Mouse (Mus musculus): ENCODE data around the gene Lrrc2.

Gene Lrrc2

GRCm38 (mm10) chr9:110947900-110948299, 3.4 kb upstream of the Lrrc2 start:
- DNase-seq (ENCODE audit: low spot score), result no peak

GRCm38 (mm10) chr9:110948813-110949310, 2.5 kb upstream of the Lrrc2 start:
- no peak for DNase-seq (ENCODE audit: low spot score)

GRCm38 (mm10) chr9:110950109-110950508, 1.2 kb upstream of the Lrrc2 start:
- no peak for DNase-seq (ENCODE audit: low spot score)

DNA sequence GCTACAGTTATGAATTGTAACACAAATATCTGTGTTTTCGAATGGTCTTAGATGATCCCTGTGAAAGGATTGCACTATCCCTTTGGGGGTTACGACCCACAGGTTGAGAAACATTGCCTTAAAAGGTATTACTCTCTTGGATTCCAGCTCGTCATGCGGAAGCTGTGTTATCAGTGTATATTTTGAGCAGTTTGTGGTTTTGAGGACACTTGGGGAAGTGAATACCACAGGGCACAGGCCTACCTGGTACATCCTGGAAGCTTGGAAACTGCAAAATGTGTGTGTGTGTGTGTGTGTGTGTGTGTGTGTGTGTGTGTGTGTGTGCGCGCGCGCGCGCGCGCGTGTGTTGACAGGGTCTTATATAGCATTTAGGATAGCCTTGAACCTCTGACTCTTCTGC, 521 bp downstream of the Lrrc2 start:
- no peak for DNase-seq (ENCODE audit: low spot score)

DNA sequence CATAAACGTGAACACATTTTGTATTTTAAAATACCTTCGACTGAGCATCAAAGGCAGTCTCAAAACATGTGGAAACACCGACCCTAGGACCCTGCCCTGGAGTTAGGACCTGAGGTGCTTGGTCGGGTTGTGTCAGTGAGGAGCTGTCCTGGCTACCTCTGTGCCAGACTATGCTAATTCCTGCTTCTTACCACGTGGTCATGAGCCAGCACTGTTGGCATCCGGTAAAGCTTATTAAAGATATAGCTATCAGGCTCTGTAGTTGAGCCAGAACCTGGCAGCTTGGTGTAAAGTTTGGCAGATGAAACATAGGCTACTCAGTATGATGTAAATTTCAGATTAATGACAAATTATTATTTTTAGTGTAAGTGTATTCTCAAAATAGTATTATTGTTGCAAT, 1.1 kb downstream of the Lrrc2 start:
- DNase-seq (ENCODE audit: low spot score), result no peak

GRCm38 (mm10) chr9:110952931-110953549, 1.7 kb downstream of the Lrrc2 start:
- DNase-seq (ENCODE audit: low spot score), result no peak

- DNase-seq (ENCODE audit: low spot score), result peak; percentile 83
These were observed 2.5 kb downstream of the Lrrc2 start for GRCm38 (mm10) chr9:110953550-110954461.

- DNase-seq (ENCODE audit: low spot score), result no peak
These were observed 3.5 kb downstream of the Lrrc2 start for GRCm38 (mm10) chr9:110954681-110955445.

GRCm38 (mm10) chr9:110955962-110956361, 4.6 kb downstream of the Lrrc2 start:
- no peak for DNase-seq (ENCODE audit: low spot score)

- no peak for DNase-seq (ENCODE audit: low spot score)
These were observed 8.3 kb downstream of the Lrrc2 start for GRCm38 (mm10) chr9:110959669-110960068.

DNA sequence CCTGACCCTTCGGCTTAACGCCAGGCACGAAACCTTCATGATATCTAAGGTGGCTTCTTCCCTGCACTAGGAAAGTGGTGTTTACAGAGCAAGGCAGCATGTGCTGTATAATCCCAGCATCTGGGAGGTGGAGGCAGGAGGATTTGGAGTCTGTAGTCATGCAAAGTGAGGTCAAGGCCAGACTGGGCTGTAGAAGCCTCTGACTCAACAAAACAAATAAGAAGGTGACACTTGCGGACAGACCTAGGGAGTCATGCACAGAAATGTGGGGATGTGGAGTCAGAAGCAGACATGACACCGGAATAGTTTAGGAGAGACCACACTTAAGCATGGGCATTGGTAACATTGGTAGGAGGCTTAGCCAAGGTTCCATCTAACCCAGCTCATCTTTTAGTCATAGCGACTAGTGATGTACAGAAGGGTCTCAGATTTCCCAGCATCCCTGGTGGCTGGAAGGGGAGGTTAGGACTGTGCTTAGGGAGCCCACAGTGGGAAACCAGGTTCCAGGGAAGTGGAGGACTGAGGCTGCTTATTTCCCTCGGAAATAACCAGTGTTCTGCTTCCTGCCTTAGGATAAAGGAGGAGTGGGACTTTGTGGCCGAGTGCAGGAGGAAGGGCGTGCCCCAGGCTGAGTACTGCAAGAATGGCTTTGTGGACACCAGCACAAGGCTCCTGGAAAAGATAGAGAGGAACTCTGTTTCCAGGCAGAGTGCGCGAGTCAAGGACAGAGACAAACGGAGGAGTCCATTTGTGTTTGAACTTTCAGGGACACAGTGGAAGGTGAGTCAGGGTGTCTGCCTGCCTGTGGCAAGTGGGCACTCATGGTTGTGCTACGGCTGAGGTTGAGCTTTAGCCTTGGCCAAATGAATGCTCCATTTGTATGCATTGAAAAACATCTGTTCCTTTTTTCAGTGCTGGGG, 9.1 kb downstream of the Lrrc2 start:
- DNase-seq (ENCODE audit: low spot score), result no peak

- no peak for DNase-seq (ENCODE audit: low spot score)
These were observed 10.0 kb downstream of the Lrrc2 start for GRCm38 (mm10) chr9:110961386-110961785.

- no peak for DNase-seq (ENCODE audit: low spot score)
These were observed 12.3 kb downstream of the Lrrc2 start for GRCm38 (mm10) chr9:110963566-110964115.

DNA sequence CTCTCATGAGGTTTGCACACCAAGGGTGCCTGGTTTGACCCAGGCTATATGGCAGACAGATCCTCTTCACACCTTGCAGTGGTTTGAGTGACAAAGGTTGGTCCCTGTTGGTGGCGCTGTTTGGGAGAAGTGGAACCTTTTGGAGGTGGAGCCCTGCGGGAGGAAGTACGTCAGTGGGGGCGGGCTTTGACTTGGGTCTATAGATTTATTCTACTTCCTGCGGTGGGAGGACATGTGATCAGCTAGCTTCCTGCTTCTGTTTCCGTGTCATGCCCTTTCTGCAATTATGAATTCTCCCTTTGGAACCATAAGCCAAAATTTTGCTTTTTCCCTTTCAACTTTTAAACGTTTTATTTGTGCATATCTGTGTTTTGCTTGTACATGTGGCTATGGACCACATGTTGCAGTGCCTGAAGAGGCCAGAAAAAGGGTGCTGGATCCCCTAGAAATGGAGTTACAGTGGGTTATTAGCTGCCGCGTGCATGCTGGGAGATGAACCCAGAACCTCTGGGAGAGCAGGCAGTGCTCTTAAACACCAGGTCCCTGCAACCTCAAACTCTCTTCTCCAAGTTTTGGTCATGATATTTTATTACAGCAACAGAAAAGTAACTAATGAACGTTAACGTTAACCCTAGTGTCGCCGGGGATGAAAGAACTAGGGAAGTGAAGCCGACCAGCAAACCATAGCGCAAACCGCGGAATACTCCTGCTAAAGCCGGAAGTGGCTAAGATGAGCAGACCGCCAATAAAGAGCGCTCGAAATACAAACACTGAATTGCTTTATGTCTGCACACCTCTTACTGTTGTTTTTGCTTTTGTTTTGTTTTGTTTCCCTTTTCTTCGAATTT, 13.9 kb downstream of the Lrrc2 start:
- DNase-seq (ENCODE audit: low spot score), result no peak

DNA sequence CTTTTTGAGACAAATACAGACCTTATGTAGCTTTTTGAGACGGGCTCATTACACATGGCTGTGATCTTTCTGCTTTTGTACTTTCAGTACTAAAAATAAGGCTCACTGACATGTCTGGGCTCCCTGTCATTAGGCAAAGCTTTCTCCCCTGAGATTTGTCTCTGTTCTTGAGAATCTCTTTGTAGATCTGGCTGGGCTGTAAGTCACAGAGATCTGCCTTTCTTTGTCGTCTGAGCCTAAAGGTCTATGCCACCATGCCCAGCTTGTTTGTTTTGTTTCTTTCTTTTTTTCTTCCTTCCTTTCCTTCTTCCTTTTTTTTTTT, 14.5 kb downstream of the Lrrc2 start:
- no peak for DNase-seq (ENCODE audit: low spot score)

DNA sequence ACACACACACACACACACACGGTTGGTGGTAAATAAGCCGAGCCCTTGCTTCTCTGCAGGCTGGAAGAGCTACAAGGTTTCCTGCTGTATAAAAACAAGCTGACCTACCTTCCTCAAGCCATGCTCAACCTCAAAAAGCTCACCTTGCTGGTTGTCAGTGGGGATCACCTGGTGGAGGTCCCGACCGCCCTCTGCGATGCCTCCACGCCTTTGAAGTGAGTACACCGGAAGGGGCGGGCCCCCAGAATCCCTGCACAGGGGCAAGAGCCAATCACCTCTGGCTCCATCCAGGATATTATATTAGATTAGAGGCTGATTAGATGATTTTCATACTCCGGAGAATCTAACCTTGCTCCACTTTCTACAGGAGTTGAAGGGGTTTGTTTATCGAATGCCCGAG, 28.1 kb downstream of the Lrrc2 start:
- DNase-seq (ENCODE audit: low spot score), result no peak

GRCm38 (mm10) chr9:110982351-110982750, 31.0 kb downstream of the Lrrc2 start:
- DNase-seq (ENCODE audit: low spot score), result no peak

DNA sequence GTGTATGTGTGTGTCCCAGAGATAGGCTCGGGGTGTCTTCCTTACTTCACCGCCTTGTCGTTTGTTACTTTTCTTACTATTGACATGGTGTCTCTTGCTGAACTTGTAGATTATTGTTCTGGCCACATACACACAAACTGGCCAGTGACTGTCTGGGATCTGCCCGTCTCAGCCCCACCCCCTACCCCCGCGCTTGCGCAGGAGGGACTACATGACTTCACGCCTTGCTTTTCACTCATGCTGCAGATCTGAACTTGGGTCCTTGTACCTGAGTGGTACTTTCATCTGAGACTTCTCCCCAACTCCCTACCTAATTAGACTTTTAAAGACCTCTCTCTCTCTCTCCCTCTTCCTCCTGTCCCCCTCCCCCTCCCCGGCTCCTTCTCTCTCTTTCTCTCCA, 32.8 kb downstream of the Lrrc2 start:
- no peak for DNase-seq (ENCODE audit: low spot score)

GRCm38 (mm10) chr9:110985541-110985940, 34.2 kb downstream of the Lrrc2 start:
- DNase-seq (ENCODE audit: low spot score), result no peak

DNA sequence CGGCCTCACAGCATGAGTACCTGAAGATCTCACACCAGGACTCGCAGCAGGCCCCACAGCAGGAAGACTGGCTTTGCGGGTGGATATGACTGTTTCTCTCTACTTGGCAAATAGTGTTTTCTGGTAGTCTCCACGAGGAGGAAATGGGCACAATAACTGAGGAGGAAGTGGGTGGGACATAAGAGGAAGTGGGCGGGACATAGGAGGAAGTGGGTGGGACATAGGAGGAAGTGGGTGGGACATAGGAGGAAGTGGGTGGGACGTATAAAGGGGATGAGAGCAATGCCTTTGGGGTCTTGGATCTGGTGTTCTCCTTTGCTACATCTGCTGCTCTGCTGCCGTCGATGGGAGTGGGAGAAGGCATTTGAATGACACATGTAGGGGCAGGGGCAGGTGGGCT, 34.6 kb downstream of the Lrrc2 start:
- no peak for DNase-seq (ENCODE audit: low spot score)

Data from embryo, embryonic 10 days (tissue).